Mouse (Mus musculus) adrenal gland, adult 10 weeks (tissue): ENCODE results near the gene Sspn. TPM values are rescaled to one million over a fixed set of nuclear protein-coding genes. Genes with fewer than 3 reads are reported as not detected.

Source experiments
- polyA plus RNA-seq: library from polyadenylated mRNA; stranded (reverse); fragments of 350-450 nt; fragmentation: Illumina TruSeq; extraction: RNeasy Lipid Tissue Mini Kit (QIAGEN cat#74804); gene quantifications from one replicate; pipeline ENCODE4 v1.2.3, GENCODE M21; 2014; ENCODE audit warnings: low read depth, low replicate concordance

The Sspn gene
- polyA plus RNA-seq = 37.1 TPM

DNA sequence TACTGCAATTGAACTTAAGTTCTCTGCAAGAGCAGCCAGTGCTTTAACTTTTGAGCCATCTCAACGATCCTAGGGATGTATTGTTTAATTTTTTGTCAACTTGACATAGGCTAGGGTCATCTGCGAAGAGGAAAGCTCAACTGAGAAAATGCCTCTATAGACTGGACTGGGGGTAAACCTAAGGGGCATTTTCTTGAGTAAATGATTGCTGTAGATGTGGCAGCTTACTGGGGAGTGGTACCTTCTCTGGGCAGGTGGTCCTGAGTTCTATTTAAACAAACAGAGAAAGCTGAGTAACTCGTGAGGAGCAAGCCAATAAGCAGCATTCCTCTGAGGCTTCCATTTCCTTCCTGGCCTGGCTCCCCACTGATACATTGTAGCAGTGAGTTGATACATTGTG is at the start of gene Sspn:
Sspn (plus strand) TSS at position 301 of the 400 bp plus-strand sequence.

Other genes with a start within 250 kb of the Sspn start
- gene Rassf8, start 184.9 kb upstream of the Sspn start, polyA plus RNA-seq = 58.6 TPM
- gene Bhlhe41, start 66.1 kb upstream of the Sspn start, polyA plus RNA-seq = 20.2 TPM